In genomic region chr4:63414951-63415350, GRCm38 (mm10) we compare ENCODE assay signal across 27 mouse cellular contexts. TPM values are rescaled to one million over a fixed set of nuclear protein-coding genes. Genes with fewer than 3 reads are reported as not detected.
"Had no signal": no experiment of that assay in that cellular context is flagged by ENCODE, and none has a peak within 500 bp of the region (broad histone marks: within the 10 kb centered on the region; RNA-seq: fewer than 3 reads in every experiment).

No protein-coding gene starts in this region.

- H3K9ac ChIP-seq: intestine, embryonic 15.5 days; limb, embryonic 12.5 days; limb, embryonic 15.5 days; liver, embryonic 14.5 days; liver, postnatal 0 days; lung, embryonic 15.5 days; neural tube, embryonic 12.5 days; neural tube, embryonic 15.5 days; stomach, embryonic 15.5 days had no signal

- H3K4me3 ChIP-seq: intestine, embryonic 15.5 days; layer of hippocampus, adult 2 months; left cerebral cortex, adult 2 months; limb, embryonic 12.5 days; limb, embryonic 15.5 days; lung, embryonic 15.5 days; megakaryocyte, embryonic 14.5 days; neural tube, embryonic 12.5 days; neural tube, embryonic 15.5 days; stomach, embryonic 15.5 days had no signal

- H3K27ac ChIP-seq: intestine, embryonic 15.5 days; layer of hippocampus, adult 2 months; left cerebral cortex, adult 2 months; limb, embryonic 12.5 days; limb, embryonic 15.5 days; liver, embryonic 14.5 days; lung, embryonic 15.5 days; neural tube, embryonic 12.5 days; neural tube, embryonic 15.5 days; stomach, embryonic 15.5 days had no signal

- H3K36me3 ChIP-seq: intestine, embryonic 15.5 days; lung, embryonic 15.5 days; neural tube, embryonic 12.5 days; neural tube, embryonic 15.5 days; stomach, embryonic 15.5 days had no signal

- ATAC-seq: hindbrain, embryonic 16.5 days; intestine, embryonic 15.5 days; liver, postnatal 0 days had no signal

- DNase-seq: kidney, adult 11 months; kidney, adult 9 months; layer of hippocampus, adult 9-11 months; liver, postnatal 0 days; midbrain, embryonic 14.5 days; right cerebral cortex, adult 18-20 months; right cerebral cortex, postnatal 14 days; right cerebral cortex, postnatal 4 days had no signal

- H3K27me3 ChIP-seq: intestine, embryonic 15.5 days; limb, embryonic 12.5 days; limb, embryonic 15.5 days; neural tube, embryonic 12.5 days; neural tube, embryonic 15.5 days; stomach, embryonic 15.5 days had no signal

- H3K4me2 ChIP-seq: intestine, embryonic 15.5 days; limb, embryonic 12.5 days; limb, embryonic 15.5 days; liver, embryonic 11.5 days; lung, embryonic 15.5 days; midbrain, embryonic 11.5 days; neural tube, embryonic 12.5 days; neural tube, embryonic 15.5 days; stomach, embryonic 15.5 days had no signal

- H3K9me3 ChIP-seq: intestine, embryonic 15.5 days; limb, embryonic 12.5 days; limb, embryonic 15.5 days; lung, embryonic 15.5 days; megakaryocyte, embryonic 14.5 days; neural tube, embryonic 12.5 days; neural tube, embryonic 15.5 days; stomach, embryonic 15.5 days had no signal

RNA-seq across cellular contexts. Expression of gene Orm2, which starts 52.7 kb away (rescaled TPM):
- total RNA-seq: layer of hippocampus, adult 2 months; layer of hippocampus, postnatal 25 days; left cerebral cortex, adult 2 months; left cerebral cortex, postnatal 10 days; left cerebral cortex, postnatal 36 days; midbrain, postnatal 0 days had no signal
- polyA plus RNA-seq: hindbrain, embryonic 16.5 days; intestine, embryonic 15.5 days; kidney, embryonic 16.5 days; limb, embryonic 12.5 days; liver, embryonic 11.5 days; liver, embryonic 14.5 days; liver, postnatal 0 days; lung, embryonic 15.5 days; midbrain, embryonic 11.5 days; midbrain, embryonic 14.5 days; midbrain, postnatal 0 days; neural tube, embryonic 12.5 days; neural tube, embryonic 15.5 days; stomach, embryonic 15.5 days had no signal

RNA-seq across cellular contexts. Expression of gene Orm3, which starts 59.0 kb away (rescaled TPM):
- total RNA-seq: layer of hippocampus, adult 2 months; layer of hippocampus, postnatal 25 days; left cerebral cortex, adult 2 months; left cerebral cortex, postnatal 10 days; left cerebral cortex, postnatal 36 days; midbrain, postnatal 0 days had no signal
- polyA plus RNA-seq: hindbrain, embryonic 16.5 days; intestine, embryonic 15.5 days; kidney, embryonic 16.5 days; limb, embryonic 12.5 days; limb, embryonic 15.5 days; liver, embryonic 11.5 days; liver, embryonic 14.5 days; liver, postnatal 0 days; lung, embryonic 15.5 days; midbrain, embryonic 11.5 days; midbrain, embryonic 14.5 days; midbrain, postnatal 0 days; neural tube, embryonic 12.5 days; neural tube, embryonic 15.5 days; stomach, embryonic 15.5 days had no signal
